Mouse (Mus musculus) C2C12 (cell line): ENCODE measurements around the gene Islr. TPM values are rescaled to one million over a fixed set of nuclear protein-coding genes. Genes with fewer than 3 reads are reported as not detected.

Source experiments
- H3K27me3 ChIP-seq: one replicate; pipeline ENCODE4 v1.6.1; 2011; ENCODE audit not compliant: control insufficient read depth, insufficient read depth, insufficient read length
- H3K36me3 ChIP-seq: one replicate; pipeline ENCODE4 v1.6.1; 2011; ENCODE audit not compliant: control insufficient read depth, insufficient read depth
- H3K4me3 ChIP-seq: one replicate; pipeline ENCODE4 v1.5.1; 2011; ENCODE audit warnings: mild to moderate bottlenecking, control low read depth; ENCODE audit not compliant: poor library complexity, insufficient read depth, severe bottlenecking
- H3K79me2 ChIP-seq: one replicate; pipeline ENCODE4 v1.6.1; 2011; ENCODE audit not compliant: control insufficient read depth, insufficient read depth
- H3K79me3 ChIP-seq: one replicate; pipeline ENCODE4 v1.6.1; 2011; ENCODE audit warnings: low read depth, control low read depth
- H3ac ChIP-seq: one replicate; pipeline ENCODE3; 2011; ENCODE audit warnings: low read depth; ENCODE audit not compliant: control insufficient read depth, insufficient read length
- CEBPB ChIP-seq: IDR thresholded peaks from one replicate; pipeline ENCODE4 v1.6.1; 2011; ENCODE audit warnings: low read depth, mild to moderate bottlenecking, control low read depth, moderate library complexity
- CTCF ChIP-seq: IDR thresholded peaks from one replicate; pipeline ENCODE4 v1.5.1; 2011; ENCODE audit not compliant: control insufficient read depth, insufficient read depth, insufficient read length
- FOSL1 ChIP-seq: IDR thresholded peaks from one replicate; pipeline ENCODE4 v1.8.0; 2011; ENCODE audit warnings: mild to moderate bottlenecking, low read length; ENCODE audit not compliant: poor library complexity, insufficient read depth, severe bottlenecking
- MAX ChIP-seq: IDR thresholded peaks from one replicate; pipeline ENCODE4 v1.6.1; 2011; ENCODE audit warnings: mild to moderate bottlenecking, control low read depth
- MYOD1 ChIP-seq: IDR thresholded peaks from one replicate; pipeline ENCODE4 v1.6.1; 2011; ENCODE audit warnings: low read depth; ENCODE audit not compliant: control insufficient read depth, insufficient read length
- MYOG ChIP-seq: IDR thresholded peaks from one replicate; pipeline ENCODE4 v1.6.1; 2011; ENCODE audit not compliant: control insufficient read depth, insufficient read length; ENCODE audit errors: extremely low read depth
- USF1 ChIP-seq: IDR thresholded peaks from one replicate; pipeline ENCODE4 v1.6.1; 2011; ENCODE audit warnings: low read depth, mild to moderate bottlenecking, control low read depth, moderate library complexity
- polyA plus RNA-seq: library from polyadenylated mRNA; unstranded; fragments of >200 nt; fragmentation: generic; extraction: Trizol; gene quantifications from one replicate; pipeline ENCODE4 v1.2.1, GENCODE M21; 2012; ENCODE audit warnings: missing spikeins

The Islr gene
- polyA plus RNA-seq, 1 experiment, result 10.3 TPM

DNA sequence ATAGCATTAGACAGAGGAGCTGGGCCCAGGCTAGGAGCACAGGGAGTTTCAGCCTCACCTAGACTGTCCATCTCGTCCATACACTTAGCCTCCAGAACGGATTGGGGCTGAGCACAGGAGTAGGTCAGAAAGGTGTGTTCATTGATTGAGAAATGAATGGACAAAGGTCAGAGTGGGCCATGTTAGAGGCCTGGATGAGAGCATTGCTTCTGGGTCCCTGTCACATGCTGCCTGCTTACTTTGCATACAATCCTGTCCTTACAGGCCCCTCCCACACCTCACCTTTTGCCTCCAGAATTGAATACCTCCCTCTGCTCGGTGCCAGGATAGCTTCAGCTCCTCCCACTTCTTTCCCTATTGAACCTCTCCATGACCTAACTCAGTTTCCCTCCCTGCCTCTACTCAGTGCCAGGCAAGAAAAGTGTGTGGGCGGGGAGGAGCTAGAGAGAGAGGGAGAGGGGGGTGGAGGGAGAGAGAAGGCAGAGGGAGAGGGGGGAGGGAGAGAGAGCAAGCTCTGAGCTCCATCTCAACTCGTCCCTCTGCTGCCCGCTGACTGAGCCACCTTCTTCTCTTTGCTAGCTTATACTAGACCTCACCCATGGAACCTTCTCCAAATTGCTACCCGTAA is 88.0 kb downstream of the Islr start:
- no peak for TF ChIP-seq CEBPB
- TF ChIP-seq FOSL1, result no peak
- no peak for TF ChIP-seq USF1
- TF ChIP-seq MAX, result no peak
- no peak for TF ChIP-seq MYOG
- no peak for TF ChIP-seq MYOD1
- TF ChIP-seq CTCF, result no peak

DNA sequence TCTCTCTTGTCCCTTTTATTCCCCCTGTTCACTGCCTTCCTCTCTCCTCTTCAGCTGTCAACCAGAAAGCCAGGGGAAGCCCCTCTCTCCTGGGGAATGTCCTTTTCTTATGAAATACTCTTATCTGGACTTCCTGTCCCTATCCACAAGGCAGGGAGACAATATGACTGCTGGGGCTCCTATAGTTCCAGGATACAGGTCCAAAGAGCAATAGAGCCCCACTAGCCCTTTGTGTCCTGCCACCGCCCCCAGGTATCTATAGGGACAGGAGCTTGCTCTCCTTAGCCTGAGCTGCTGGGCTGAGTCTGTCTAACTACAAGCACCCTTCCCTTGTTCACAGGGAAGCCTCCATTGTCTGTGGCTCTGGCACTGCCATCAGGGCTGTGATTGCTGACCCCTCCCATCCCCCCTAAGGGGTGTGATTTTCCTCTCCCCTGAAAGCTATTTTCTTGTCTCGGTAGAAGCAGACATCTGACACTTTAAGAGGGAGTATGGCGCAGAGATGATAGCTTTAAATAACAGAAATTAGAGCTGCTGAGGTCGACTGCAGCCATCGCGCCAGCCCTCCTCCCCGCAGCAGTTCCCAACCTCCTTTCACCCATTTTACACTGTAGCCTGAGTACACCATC is 88.7 kb downstream of the Islr start:
- no peaks in the 10 kb centered on the region for H3K79me2 ChIP-seq
- no peaks in the 10 kb centered on the region for H3K36me3 ChIP-seq
- no peak overlapping the region for H3ac ChIP-seq
- TF ChIP-seq CTCF, result no peak
- TF ChIP-seq USF1, result no peak
- TF ChIP-seq MAX, result no peak
- no peak for TF ChIP-seq MYOD1
- no peak for TF ChIP-seq FOSL1
- TF ChIP-seq CEBPB, result no peak
- TF ChIP-seq MYOG, result no peak
- H3K27me3 ChIP-seq, result peaks cover 7% of the 10 kb centered on the region
- H3K79me3 ChIP-seq, result no peaks in the 10 kb centered on the region
- no peak overlapping the region for H3K4me3 ChIP-seq

More for the DNA sequence above, 88.0 kb downstream of the Islr start:
- no peaks in the 10 kb centered on the region for H3K79me2 ChIP-seq
- no peaks in the 10 kb centered on the region for H3K36me3 ChIP-seq
- H3ac ChIP-seq, result no peak overlapping the region
- peaks cover 7% of the 10 kb centered on the region for H3K27me3 ChIP-seq
- no peaks in the 10 kb centered on the region for H3K79me3 ChIP-seq
- H3K4me3 ChIP-seq, result no peak overlapping the region

DNA sequence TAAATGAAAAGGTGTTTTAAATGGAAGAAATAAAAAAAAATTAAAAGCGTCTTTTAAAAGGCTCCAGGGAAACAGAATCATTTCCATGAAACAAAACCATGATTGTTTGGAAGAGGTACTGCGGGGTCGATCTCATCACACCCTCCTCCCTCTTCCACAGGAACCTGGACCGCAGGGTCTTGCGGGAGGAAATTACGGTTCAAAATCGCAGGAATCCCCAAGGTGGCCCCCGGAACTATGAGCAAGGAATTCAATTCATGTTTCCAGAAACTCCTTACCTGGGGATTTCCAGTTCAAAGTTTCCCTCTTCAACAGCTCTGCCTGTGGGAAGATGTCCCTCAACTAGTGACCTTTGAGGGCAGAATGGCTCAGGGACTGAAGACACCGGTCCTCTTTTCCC is 90.1 kb downstream of the Islr start:
- Histone ChIP-seq H3K4me3 (no peak overlapping the region), H3ac (no peak overlapping the region), H3K27me3 (peaks cover 7% of the 10 kb centered on the region), H3K36me3 (no peaks in the 10 kb centered on the region), H3K79me3 (no peaks in the 10 kb centered on the region), H3K79me2 (no peaks in the 10 kb centered on the region)
- TF ChIP-seq CEBPB, result no peak
- no peak for TF ChIP-seq MYOG
- no peak for TF ChIP-seq MYOD1
- no peak for TF ChIP-seq FOSL1
- TF ChIP-seq USF1, result no peak
- no peak for TF ChIP-seq CTCF
- no peak for TF ChIP-seq MAX

DNA sequence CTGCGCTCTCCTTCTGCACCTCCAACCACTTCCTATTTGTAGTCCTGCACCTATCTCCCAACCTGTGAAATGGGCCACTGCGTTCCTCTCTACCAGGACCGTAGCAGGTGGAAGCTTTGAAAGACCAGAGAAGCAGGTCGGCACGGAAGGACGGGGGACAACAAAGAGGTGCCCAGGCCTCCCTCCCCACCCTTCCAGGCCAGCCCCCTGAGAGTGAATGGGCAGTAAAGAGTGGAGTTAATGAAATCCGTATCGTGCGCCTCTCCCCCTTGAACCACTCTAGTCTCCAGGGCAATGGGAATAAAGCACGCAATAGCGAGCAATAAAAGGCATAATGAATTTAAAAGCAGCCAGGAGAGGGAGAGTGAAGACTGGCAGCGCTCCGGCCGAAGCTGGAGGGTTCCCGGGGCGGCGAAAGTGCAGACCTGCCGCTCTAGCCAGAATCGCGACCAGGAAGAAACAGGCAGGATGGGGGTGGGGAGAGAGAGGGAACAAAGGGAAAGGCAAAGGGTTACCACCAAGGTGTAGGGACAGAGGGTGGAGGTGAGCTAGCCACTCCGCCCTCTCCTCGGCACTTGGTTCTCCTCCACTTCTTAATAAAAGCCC is 90.7 kb downstream of the Islr start:
- Histone ChIP-seq H3K4me3 (no peak overlapping the region), H3K36me3 (no peaks in the 10 kb centered on the region), H3K79me2 (no peaks in the 10 kb centered on the region), H3K27me3 (peaks cover 7% of the 10 kb centered on the region), H3K79me3 (no peaks in the 10 kb centered on the region), H3ac (no peak overlapping the region)
- TF ChIP-seq MYOG (no peak), USF1 (no peak), CEBPB (no peak), MYOD1 (no peak), CTCF (no peak), MAX (no peak), FOSL1 (no peak)

DNA sequence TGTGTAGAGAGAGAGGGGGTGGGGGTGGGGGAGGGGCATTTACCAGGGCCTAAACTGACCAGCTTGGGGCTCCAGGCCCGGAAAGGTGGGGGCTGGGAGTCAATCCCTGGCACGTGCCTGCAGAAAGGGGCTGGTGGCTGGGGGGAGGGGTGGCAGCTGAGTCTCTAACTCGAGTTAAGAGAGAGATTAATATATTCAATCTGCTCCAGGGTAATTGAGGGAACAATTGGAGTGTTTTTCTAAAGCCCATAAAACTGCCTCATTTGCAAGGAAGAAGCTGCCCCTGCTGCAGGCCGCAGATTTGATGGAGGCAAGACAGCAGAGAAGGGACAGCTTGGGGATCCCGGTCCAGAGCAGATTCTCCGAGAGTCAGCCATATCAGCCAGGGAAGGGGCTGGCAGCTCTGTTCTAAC is 91.2 kb downstream of the Islr start:
- Histone ChIP-seq H3K27me3 (peaks cover 7% of the 10 kb centered on the region), H3K79me3 (no peaks in the 10 kb centered on the region), H3K4me3 (no peak overlapping the region), H3ac (no peak overlapping the region), H3K79me2 (no peaks in the 10 kb centered on the region), H3K36me3 (no peaks in the 10 kb centered on the region)
- TF ChIP-seq USF1, result no peak
- no peak for TF ChIP-seq MAX
- TF ChIP-seq CEBPB, result no peak
- TF ChIP-seq MYOG, result no peak
- TF ChIP-seq CTCF, result no peak
- TF ChIP-seq MYOD1, result no peak
- no peak for TF ChIP-seq FOSL1

DNA sequence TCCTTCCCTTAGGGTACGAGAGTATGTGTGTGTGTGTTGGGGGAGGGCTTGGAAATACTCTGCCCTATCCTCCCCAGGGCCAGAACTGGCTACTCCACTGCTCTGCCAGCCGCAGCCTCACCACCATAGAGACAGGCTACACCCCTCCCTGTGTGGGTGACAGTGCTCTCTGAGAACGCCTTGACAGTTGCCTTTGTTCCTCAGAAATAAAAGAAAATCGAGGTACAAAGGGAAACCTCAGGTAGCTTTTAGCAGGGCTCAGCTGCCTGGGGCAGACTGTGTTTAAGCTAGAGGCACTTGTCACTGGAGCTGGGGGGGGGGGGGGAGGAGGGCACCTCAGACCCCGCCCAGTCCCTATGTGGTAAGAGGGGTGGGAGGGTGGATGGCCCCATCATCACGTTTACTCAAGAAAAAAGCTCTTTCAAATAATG is 91.8 kb downstream of the Islr start:
- H3K79me2 ChIP-seq, result no peaks in the 10 kb centered on the region
- H3K79me3 ChIP-seq, result no peaks in the 10 kb centered on the region
- H3K27me3 ChIP-seq, result peaks cover 7% of the 10 kb centered on the region
- TF ChIP-seq CEBPB (no peak), MAX (no peak), FOSL1 (no peak), CTCF (no peak), USF1 (no peak), MYOG (no peak), MYOD1 (no peak)
- H3ac ChIP-seq, result no peak overlapping the region
- H3K36me3 ChIP-seq, result no peaks in the 10 kb centered on the region
- H3K4me3 ChIP-seq, result no peak overlapping the region
